Mouse (Mus musculus): ENCODE measurements around the gene Hoxb5. TPM values are rescaled to one million over a fixed set of nuclear protein-coding genes. Genes with fewer than 3 reads are reported as not detected.

Hoxb5 gene
- total and polyA plus RNA-seq, 2 experiments: 0.09 to 0.35 TPM

- Histone ChIP-seq H3K79me2 (ENCODE audit: control insufficient read depth, insufficient read depth, low read length) (peaks cover 3% of the 10 kb centered on the region; the same call in 1 of the 2 replicates), H3K4me1 (ENCODE audit: control insufficient read depth, insufficient read depth, low read length) (no peaks in the 10 kb centered on the region), H3K36me3 (ENCODE audit: control insufficient read depth, insufficient read depth, low read length) (no peaks in the 10 kb centered on the region; the same call in 1 of the 2 replicates), H3K4me3 (ENCODE audit: insufficient read depth, low read depth, low read length) (no peak within 1 kb of the TSS), H3K27ac (replicated peaks; ENCODE audit: insufficient read depth, low read depth, low read length) (no peak within 1 kb of the TSS), H3K27me3 (ENCODE audit: control insufficient read depth, insufficient read depth, low read length) (peaks cover 11% of the 10 kb centered on the region), H3K9ac (ENCODE audit: low read depth, low read length) (no peak within 1 kb of the TSS)
- DNase-seq (ENCODE audit: extremely low read depth, low read depth, low spot score): no peak
- no peak for TF ChIP-seq CTCF (IDR thresholded peaks at IDR 0.05; ENCODE audit: low read depth, low read length)
- TF ChIP-seq POLR2A (IDR thresholded peaks at IDR 0.05; ENCODE audit: extremely low read depth, insufficient read depth, low read length): no peak
- WGBS: 26% methylated on average over 10 of the region's 10 CpGs
Observed at GRCm38 (mm10) chr11:96323154-96323553, 20.0 kb downstream of the Hoxb5 start, which contains the start of gene Hoxb3. Hoxb3 (plus strand) TSS chr11:96323326.

- 12% methylated on average over 5 of the region's 5 CpGs for WGBS
- H3K79me2 ChIP-seq (ENCODE audit: control insufficient read depth, insufficient read depth, low read length): peaks cover 3% of the 10 kb centered on the region; the same call in 1 of the 2 replicates
- H3K4me1 ChIP-seq (ENCODE audit: control insufficient read depth, insufficient read depth, low read length): no peaks in the 10 kb centered on the region
- no peak for DNase-seq (ENCODE audit: extremely low read depth, low read depth, low spot score)
- H3K4me3 ChIP-seq (ENCODE audit: insufficient read depth, low read depth, low read length): no peak overlapping the region
- TF ChIP-seq CTCF (IDR thresholded peaks at IDR 0.05; ENCODE audit: low read depth, low read length): no peak
- TF ChIP-seq POLR2A (IDR thresholded peaks at IDR 0.05; ENCODE audit: extremely low read depth, insufficient read depth, low read length): no peak
- H3K9ac ChIP-seq (ENCODE audit: low read depth, low read length): no peak overlapping the region
- H3K27me3 ChIP-seq (ENCODE audit: control insufficient read depth, insufficient read depth, low read length): peaks cover 6% of the 10 kb centered on the region; the same call in 1 of the 2 replicates
- no peak overlapping the region for H3K27ac ChIP-seq (replicated peaks; ENCODE audit: insufficient read depth, low read depth, low read length)
- H3K36me3 ChIP-seq (ENCODE audit: control insufficient read depth, insufficient read depth, low read length): no peaks in the 10 kb centered on the region; the same call in 1 of the 2 replicates
Observed at GRCm38 (mm10) chr11:96324125-96324524, 21.0 kb downstream of the Hoxb5 start.

- TF ChIP-seq POLR2A (IDR thresholded peaks at IDR 0.05; ENCODE audit: extremely low read depth, insufficient read depth, low read length): no peak
- no peak for TF ChIP-seq CTCF (IDR thresholded peaks at IDR 0.05; ENCODE audit: low read depth, low read length)
- H3K9ac ChIP-seq (ENCODE audit: low read depth, low read length): no peak overlapping the region
- H3K36me3 ChIP-seq (ENCODE audit: control insufficient read depth, insufficient read depth, low read length): no peaks in the 10 kb centered on the region; the same call in 1 of the 2 replicates
- no peak overlapping the region for H3K27ac ChIP-seq (replicated peaks; ENCODE audit: insufficient read depth, low read depth, low read length)
- H3K27me3 ChIP-seq (ENCODE audit: control insufficient read depth, insufficient read depth, low read length): 0 out of 2 replicates have a peak, but pooled peaks cover 4% of the 10 kb centered on the region
- no peak for DNase-seq (ENCODE audit: extremely low read depth, low read depth, low spot score)
- H3K4me3 ChIP-seq (ENCODE audit: insufficient read depth, low read depth, low read length): no peak overlapping the region
- H3K4me1 ChIP-seq (ENCODE audit: control insufficient read depth, insufficient read depth, low read length): no peaks in the 10 kb centered on the region
- 16% methylated on average over 8 of the region's 8 CpGs for WGBS
- H3K79me2 ChIP-seq (ENCODE audit: control insufficient read depth, insufficient read depth, low read length): peaks cover under 1% of the 10 kb centered on the region; the same call in 1 of the 2 replicates
Observed at GRCm38 (mm10) chr11:96324965-96325364, 21.8 kb downstream of the Hoxb5 start.

- Histone ChIP-seq H3K27me3 (ENCODE audit: control insufficient read depth, insufficient read depth, low read length) (0 out of 2 replicates have a peak, but pooled peaks cover 3% of the 10 kb centered on the region), H3K4me3 (ENCODE audit: insufficient read depth, low read depth, low read length) (no peak overlapping the region), H3K79me2 (ENCODE audit: control insufficient read depth, insufficient read depth, low read length) (no peaks in the 10 kb centered on the region), H3K36me3 (ENCODE audit: control insufficient read depth, insufficient read depth, low read length) (no peaks in the 10 kb centered on the region; the same call in 1 of the 2 replicates), H3K27ac (replicated peaks; ENCODE audit: insufficient read depth, low read depth, low read length) (no peak overlapping the region), H3K9ac (ENCODE audit: low read depth, low read length) (no peak overlapping the region), H3K4me1 (ENCODE audit: control insufficient read depth, insufficient read depth, low read length) (no peaks in the 10 kb centered on the region)
- DNase-seq (ENCODE audit: extremely low read depth, low read depth, low spot score): no peak
- TF ChIP-seq POLR2A (IDR thresholded peaks at IDR 0.05; ENCODE audit: extremely low read depth, insufficient read depth, low read length) (no peak), CTCF (IDR thresholded peaks at IDR 0.05; ENCODE audit: low read depth, low read length) (no peak)
- 38% methylated on average over 22 of the region's 22 CpGs for WGBS
Observed at GRCm38 (mm10) chr11:96325747-96326212, 22.6 kb downstream of the Hoxb5 start.

GRCm38 (mm10) chr11:96326705-96327104 lies 23.6 kb downstream of the Hoxb5 start:
- Histone ChIP-seq H3K4me1 (ENCODE audit: control insufficient read depth, insufficient read depth, low read length) (no peaks in the 10 kb centered on the region), H3K36me3 (ENCODE audit: control insufficient read depth, insufficient read depth, low read length) (no peaks in the 10 kb centered on the region; the same call in 1 of the 2 replicates), H3K27me3 (ENCODE audit: control insufficient read depth, insufficient read depth, low read length) (0 out of 2 replicates have a peak, but pooled peaks cover 3% of the 10 kb centered on the region), H3K4me3 (ENCODE audit: insufficient read depth, low read depth, low read length) (no peak overlapping the region), H3K27ac (replicated peaks; ENCODE audit: insufficient read depth, low read depth, low read length) (no peak overlapping the region), H3K9ac (ENCODE audit: low read depth, low read length) (no peak overlapping the region), H3K79me2 (ENCODE audit: control insufficient read depth, insufficient read depth, low read length) (no peaks in the 10 kb centered on the region)
- 32% methylated on average over 12 of the region's 12 CpGs for WGBS
- TF ChIP-seq POLR2A (IDR thresholded peaks at IDR 0.05; ENCODE audit: extremely low read depth, insufficient read depth, low read length) (no peak), CTCF (IDR thresholded peaks at IDR 0.05; ENCODE audit: low read depth, low read length) (no peak)
- no peak for DNase-seq (ENCODE audit: extremely low read depth, low read depth, low spot score)

GRCm38 (mm10) chr11:96327122-96327521 lies 24.0 kb downstream of the Hoxb5 start:
- no peak for DNase-seq (ENCODE audit: extremely low read depth, low read depth, low spot score)
- Histone ChIP-seq H3K27me3 (ENCODE audit: control insufficient read depth, insufficient read depth, low read length) (peaks cover 5% of the 10 kb centered on the region; the same call in 1 of the 2 replicates), H3K79me2 (ENCODE audit: control insufficient read depth, insufficient read depth, low read length) (no peaks in the 10 kb centered on the region), H3K9ac (ENCODE audit: low read depth, low read length) (no peak overlapping the region), H3K4me1 (ENCODE audit: control insufficient read depth, insufficient read depth, low read length) (no peaks in the 10 kb centered on the region), H3K4me3 (ENCODE audit: insufficient read depth, low read depth, low read length) (no peak overlapping the region), H3K27ac (replicated peaks; ENCODE audit: insufficient read depth, low read depth, low read length) (no peak overlapping the region), H3K36me3 (ENCODE audit: control insufficient read depth, insufficient read depth, low read length) (no peaks in the 10 kb centered on the region)
- no peak for TF ChIP-seq CTCF (IDR thresholded peaks at IDR 0.05; ENCODE audit: low read depth, low read length)
- no peak for TF ChIP-seq POLR2A (IDR thresholded peaks at IDR 0.05; ENCODE audit: extremely low read depth, insufficient read depth, low read length)
- 26% methylated on average over 7 of the region's 7 CpGs for WGBS
